11 mouse cellular contexts compared by ENCODE assay signal in the genomic region with DNA sequence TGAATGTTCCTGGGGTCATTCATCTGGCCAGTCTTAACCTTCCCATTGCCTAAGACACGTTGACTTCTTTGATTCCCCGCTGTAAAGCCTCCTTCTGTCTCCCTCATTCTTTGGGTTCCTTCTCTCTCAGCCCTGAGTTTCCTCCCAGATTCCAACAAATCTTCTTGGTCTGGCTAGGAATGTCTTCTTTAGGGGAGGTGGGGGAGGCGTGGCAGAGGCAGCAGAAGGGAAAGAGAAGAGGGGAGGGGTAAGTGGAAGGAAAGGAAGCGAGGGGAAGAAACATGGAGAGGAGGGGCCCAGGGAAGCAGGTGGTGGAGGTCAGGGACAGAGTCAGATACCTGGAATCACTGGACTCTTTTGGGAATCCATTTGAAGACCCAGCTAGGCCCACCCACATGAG. TPM values are rescaled to one million over a fixed set of nuclear protein-coding genes. Genes with fewer than 3 reads are reported as not detected.
A peak's percentile ranks its signal among the peaks of the same experiment; 100 is the strongest.
DNase-seq lines count a peak whose midpoint lies in the region; ATAC-seq and TF ChIP-seq lines count a peak whose summit lies in the region.
"Had no signal": no experiment of that assay in that cellular context is flagged by ENCODE, and none has a peak within 500 bp of the region (broad histone marks: within the 10 kb centered on the region; RNA-seq: fewer than 3 reads in every experiment).

No protein-coding gene starts in this region.

- no peak overlapping the region for H3K9ac ChIP-seq in forebrain, embryonic 11.5 days (ENCODE audit: low read length)
- H3K9ac ChIP-seq in forebrain, postnatal 0 days: no peak overlapping the region
- no peak overlapping the region for H3K9ac ChIP-seq in lung, embryonic 15.5 days
- no peak overlapping the region for H3K9ac ChIP-seq in stomach, embryonic 15.5 days

- peaks cover 11% of the 10 kb centered on the region for H3K4me1 ChIP-seq in forebrain, embryonic 11.5 days (replicated peaks; ENCODE audit: control insufficient read depth, insufficient read depth, low read length)
- H3K4me1 ChIP-seq in forebrain, postnatal 0 days (ENCODE audit: insufficient read depth): no peaks in the 10 kb centered on the region
- H3K4me1 ChIP-seq in lung, embryonic 15.5 days: peaks cover 27% of the 10 kb centered on the region
- peaks cover 30% of the 10 kb centered on the region for H3K4me1 ChIP-seq in stomach, embryonic 15.5 days

- no peaks in the 10 kb centered on the region for H3K9me3 ChIP-seq in forebrain, embryonic 11.5 days (ENCODE audit: control insufficient read depth, low read length)
- no peaks in the 10 kb centered on the region for H3K9me3 ChIP-seq in forebrain, postnatal 0 days (ENCODE audit: low read length)
- no peaks in the 10 kb centered on the region for H3K9me3 ChIP-seq in lung, embryonic 15.5 days
- H3K9me3 ChIP-seq in stomach, embryonic 15.5 days: no peaks in the 10 kb centered on the region

- 52% methylated on average over 4 of the region's 4 CpGs for WGBS in forebrain, embryonic 11.5 days
- whole genome bisulfite sequencing in forebrain, postnatal 0 days: 86% methylated on average over 4 of the region's 4 CpGs
- WGBS in lung, embryonic 15.5 days: 43% methylated on average over 4 of the region's 4 CpGs
- 48% methylated on average over 4 of the region's 4 CpGs for WGBS in stomach, embryonic 15.5 days

- no peak for DNase-seq in forebrain, embryonic 11.5 days (ENCODE audit: low spot score)
- DNase-seq in forebrain, postnatal 0 days: no peak
- DNase-seq in lung, postnatal 36 days: no peak
- peak; percentile 52 for DNase-seq in kidney, postnatal 14 days
- DNase-seq in left cerebral cortex, adult 11 months (ENCODE audit: low spot score): no peak
- no peak for DNase-seq in left cerebral cortex, adult 8-10 months (ENCODE audit: low spot score in 2 of 2)

- H3K4me3 ChIP-seq in forebrain, embryonic 11.5 days (ENCODE audit: low read depth, low read length): no peak overlapping the region
- no peak overlapping the region for H3K4me3 ChIP-seq in forebrain, postnatal 0 days (ENCODE audit: low read depth, low read length)
- no peak overlapping the region for H3K4me3 ChIP-seq in lung, embryonic 15.5 days
- no peak overlapping the region for H3K4me3 ChIP-seq in stomach, embryonic 15.5 days (replicated peaks)

- H3K27ac ChIP-seq in forebrain, embryonic 11.5 days (ENCODE audit: low read depth, low read length): 0 out of 2 replicates have a peak overlapping the region, but pooled peaks have one; percentile 8
- no peak overlapping the region for H3K27ac ChIP-seq in forebrain, postnatal 0 days (ENCODE audit: low read depth, low read length)
- peak overlapping the region; percentile 95 for H3K27ac ChIP-seq in lung, embryonic 15.5 days
- peak overlapping the region; percentile 95 for H3K27ac ChIP-seq in stomach, embryonic 15.5 days

- ATAC-seq in forebrain, embryonic 11.5 days (replicated peaks; ENCODE audit: low FRiP score): no peak
- ATAC-seq in forebrain, postnatal 0 days: no peak
- ATAC-seq in lung, embryonic 15.5 days (ENCODE audit: borderline replicate concordance, extremely low read depth, low FRiP score, low TSS enrichment): peak; percentile 5; the same call in 1 of the 2 replicates
- ATAC-seq in stomach, embryonic 15.5 days (ENCODE audit: insufficient read depth, low FRiP score, low read depth): no peak

- H3K36me3 ChIP-seq in forebrain, embryonic 11.5 days (ENCODE audit: control insufficient read depth, insufficient read depth, low read length): no peaks in the 10 kb centered on the region
- H3K36me3 ChIP-seq in forebrain, postnatal 0 days (ENCODE audit: insufficient read depth): no peaks in the 10 kb centered on the region
- H3K36me3 ChIP-seq in lung, embryonic 15.5 days: no peaks in the 10 kb centered on the region
- H3K36me3 ChIP-seq in stomach, embryonic 15.5 days: no peaks in the 10 kb centered on the region

- no peak for TF ChIP-seq CTCF in forebrain, postnatal 0 days (IDR thresholded peaks at IDR 0.05; ENCODE audit: low read depth)

- H3K27me3 ChIP-seq in forebrain, embryonic 11.5 days (ENCODE audit: control insufficient read depth, insufficient read depth, low read length): no peaks in the 10 kb centered on the region
- no peaks in the 10 kb centered on the region for H3K27me3 ChIP-seq in forebrain, postnatal 0 days (ENCODE audit: insufficient read depth, low read length)
- no peaks in the 10 kb centered on the region for H3K27me3 ChIP-seq in lung, embryonic 15.5 days
- H3K27me3 ChIP-seq in stomach, embryonic 15.5 days (replicated peaks): no peaks in the 10 kb centered on the region
- H3K27me3 ChIP-seq: Patski had no signal

- no peak overlapping the region for H3K4me2 ChIP-seq in forebrain, embryonic 11.5 days (ENCODE audit: low read depth, low read length, severe bottlenecking)
- no peak overlapping the region for H3K4me2 ChIP-seq in forebrain, postnatal 0 days (ENCODE audit: low read depth)
- H3K4me2 ChIP-seq in lung, embryonic 15.5 days: no peak overlapping the region
- no peak overlapping the region for H3K4me2 ChIP-seq in stomach, embryonic 15.5 days

RNA-seq across cellular contexts. Expression of gene Oaf, which starts 22.7 kb away (rescaled TPM):
- polyA plus RNA-seq in forebrain, embryonic 11.5 days (2014; fragmentation: Nextera tagmentation; extraction: Ambion mirVana): 38.9 and 46.7 TPM in 2 replicates
- 5.0 and 14.3 TPM in 2 replicates for total RNA-seq in forebrain, postnatal 0 days (2014; rRNA removed)
- polyA plus RNA-seq in forebrain, postnatal 0 days (2015; fragmentation: Nextera tagmentation; extraction: Ambion mirVana): 7.8 and 7.9 TPM in 2 replicates
- polyA plus RNA-seq in lung, embryonic 15.5 days (2015; fragmentation: Nextera tagmentation; extraction: Ambion mirVana): 48.9 and 54.2 TPM in 2 replicates
- polyA plus RNA-seq in stomach, embryonic 15.5 days (2015; fragmentation: Nextera tagmentation; extraction: Ambion mirVana): 60.6 and 65.7 TPM in 2 replicates
- total RNA-seq in left cerebral cortex, adult 8-10 months (2022): 10 to 100 TPM; 12.8 to 18.5 (median 15.2) TPM

RNA-seq across cellular contexts. Expression of gene Trim29, which starts 48.3 kb away (rescaled TPM):
- polyA plus RNA-seq in forebrain, embryonic 11.5 days (2014; fragmentation: Nextera tagmentation; extraction: Ambion mirVana): 1.3 and 1.6 TPM in 2 replicates
- not detected in 2 replicates for total RNA-seq in forebrain, postnatal 0 days (2014; rRNA removed)
- polyA plus RNA-seq in forebrain, postnatal 0 days (2015; fragmentation: Nextera tagmentation; extraction: Ambion mirVana): 0.05 and 0.11 TPM in 2 replicates
- polyA plus RNA-seq in lung, embryonic 15.5 days (2015; fragmentation: Nextera tagmentation; extraction: Ambion mirVana): 1.1 and 3.3 TPM in 2 replicates
- 22.3 and 37.0 TPM in 2 replicates for polyA plus RNA-seq in stomach, embryonic 15.5 days (2015; fragmentation: Nextera tagmentation; extraction: Ambion mirVana)
- total RNA-seq in left cerebral cortex, adult 8-10 months (2022): under 1 TPM in 2 of 4 experiments, not detected in 2; 0.27 to 0.42 TPM
- total RNA-seq: hematopoietic stem cell, adult 5-6 weeks had no signal
- polyA plus RNA-seq: Patski had no signal

RNA-seq across cellular contexts. Expression of gene Pou2f3, which starts 52.2 kb away (rescaled TPM):
- not detected in 2 replicates for polyA plus RNA-seq in forebrain, embryonic 11.5 days (2014; fragmentation: Nextera tagmentation; extraction: Ambion mirVana)
- not detected in 2 replicates for total RNA-seq in forebrain, postnatal 0 days (2014; rRNA removed)
- polyA plus RNA-seq in forebrain, postnatal 0 days (2015; fragmentation: Nextera tagmentation; extraction: Ambion mirVana): 0.05 TPM in 1 of 2 replicates, not detected in the other
- polyA plus RNA-seq in lung, embryonic 15.5 days (2015; fragmentation: Nextera tagmentation; extraction: Ambion mirVana): 0.08 and 0.22 TPM in 2 replicates
- 0.54 and 0.68 TPM in 2 replicates for polyA plus RNA-seq in stomach, embryonic 15.5 days (2015; fragmentation: Nextera tagmentation; extraction: Ambion mirVana)
- total RNA-seq in left cerebral cortex, adult 8-10 months (2022): under 1 TPM; 0.14 to 0.37 (median 0.27) TPM
- total RNA-seq: hematopoietic stem cell, adult 5-6 weeks; left cerebral cortex, postnatal 10 days had no signal
